Mouse (Mus musculus): Measurements from ENCODE around the gene Ubac1.

- no peak for TF ChIP-seq CTCF (IDR thresholded peaks at IDR 0.05; ENCODE audit: insufficient read depth, low read depth, low read length)
- no peak for TF ChIP-seq POLR2A (IDR thresholded peaks at IDR 0.05; ENCODE audit: insufficient read depth, low read depth, low read length)
Observed at GRCm38 (mm10) chr2:25949291-25949690, 72.3 kb downstream of the Ubac1 start.

All from olfactory bulb, adult 2 months (tissue).